Mouse (Mus musculus) stomach, embryonic 15.5 days (tissue): ENCODE results near the gene Socs4. TPM values are rescaled to one million over a fixed set of nuclear protein-coding genes. Genes with fewer than 3 reads are reported as not detected.

ENCODE experiments used
- ATAC-seq: fragments of 200-750 bp; cut with Nextera tagmentation; 2 replicates; pipeline ENCODE4 v1.8.0; 2017; ENCODE audit warnings: low read depth, moderate number of reproducible peaks, moderate TSS enrichment; ENCODE audit not compliant: insufficient read depth, low FRiP score
- H3K27ac ChIP-seq: fragments of 300-500 bp; sonication (generic); 2 replicates; pipeline ENCODE4 v1.5.1; 2015; ENCODE audit warnings: mild to moderate bottlenecking, inconsistent platforms
- H3K27me3 ChIP-seq: fragments of 300-500 bp; sonication (generic); replicated peaks from 2 replicates; pipeline ENCODE4 v1.6.1; 2015; ENCODE audit warnings: inconsistent platforms
- H3K36me3 ChIP-seq: fragments of 300-500 bp; sonication (generic); 2 replicates; pipeline ENCODE4 v1.6.1; 2015; ENCODE audit warnings: inconsistent platforms
- H3K4me1 ChIP-seq: fragments of 300-500 bp; sonication (generic); 2 replicates; pipeline ENCODE4 v1.6.1; 2015; ENCODE audit warnings: inconsistent platforms
- H3K4me2 ChIP-seq: fragments of 300-500 bp; sonication (generic); 2 replicates; pipeline ENCODE4 v1.6.1; 2015; ENCODE audit warnings: mild to moderate bottlenecking, inconsistent platforms
- H3K4me3 ChIP-seq: fragments of 300-500 bp; sonication (generic); replicated peaks from 2 replicates; pipeline ENCODE4 v1.5.1; 2015; ENCODE audit warnings: inconsistent platforms
- H3K9ac ChIP-seq: fragments of 300-500 bp; sonication (generic); 2 replicates; pipeline ENCODE4 v1.6.1; 2015; ENCODE audit warnings: inconsistent platforms
- H3K9me3 ChIP-seq: fragments of 300-500 bp; sonication (generic); 2 replicates; pipeline ENCODE4 v1.6.1; 2016; ENCODE audit warnings: inconsistent platforms
- WGBS: fragments of 180-500 bp; shearing (Covaris S2); methylation state at CpG from one replicate; pipeline ENCODE4 v1.1.7; 2015; 5-methylcytosine and 5-hydroxymethylcytosine counted together
- polyA plus RNA-seq: library from polyadenylated mRNA; unstranded; fragments of >200 nt; fragmentation: Nextera tagmentation; extraction: Ambion mirVana; gene quantifications from 2 replicates; pipeline ENCODE4 v1.2.1, GENCODE M21; 2015

Gene Socs4
- polyA plus RNA-seq, 1 experiment from 2014 or later: 3.6 TPM

- no peak overlapping the region for H3K27ac ChIP-seq
Measured at GRCm38 (mm10) chr14:47291772-47292171, 15.0 kb downstream of the Socs4 start.

GRCm38 (mm10) chr14:47294136-47294535 lies 17.4 kb downstream of the Socs4 start:
- Histone ChIP-seq H3K27ac (no peak overlapping the region), H3K9me3 (no peaks in the 10 kb centered on the region), H3K4me2 (no peak overlapping the region), H3K9ac (no peak overlapping the region), H3K4me1 (0 out of 2 replicates have a peak, but pooled peaks cover 7% of the 10 kb centered on the region), H3K27me3 (no peaks in the 10 kb centered on the region), H3K36me3 (0 out of 2 replicates have a peak, but pooled peaks cover 5% of the 10 kb centered on the region), H3K4me3 (no peak overlapping the region)
- 37% methylated on average over 4 of the region's 4 CpGs for WGBS
- no peak for ATAC-seq

More at GRCm38 (mm10) chr14:47291772-47292171, 15.0 kb downstream of the Socs4 start:
- H3K9ac ChIP-seq: no peak overlapping the region
- H3K4me3 ChIP-seq: no peak overlapping the region
- WGBS: 73% methylated on average over 1 of the region's 1 CpGs
- no peaks in the 10 kb centered on the region for H3K4me1 ChIP-seq
- no peaks in the 10 kb centered on the region for H3K27me3 ChIP-seq
- H3K4me2 ChIP-seq: no peak overlapping the region
- H3K9me3 ChIP-seq: no peaks in the 10 kb centered on the region
- no peak for ATAC-seq
- 0 out of 2 replicates have a peak, but pooled peaks cover 5% of the 10 kb centered on the region for H3K36me3 ChIP-seq

GRCm38 (mm10) chr14:47296232-47296631 lies 19.5 kb downstream of the Socs4 start:
- Histone ChIP-seq H3K27me3 (no peaks in the 10 kb centered on the region), H3K4me3 (no peak overlapping the region), H3K9ac (no peak overlapping the region), H3K4me1 (peaks cover 17% of the 10 kb centered on the region; the same call in 1 of the 2 replicates), H3K4me2 (no peak overlapping the region), H3K9me3 (no peaks in the 10 kb centered on the region), H3K36me3 (no peaks in the 10 kb centered on the region), H3K27ac (peak overlapping the region; percentile 48; the same call in 1 of the 2 replicates)
- ATAC-seq: no peak
- 47% methylated on average over 2 of the region's 2 CpGs for WGBS

- Histone ChIP-seq H3K4me2 (peak within 1 kb of the TSS; percentile 57), H3K9me3 (no peaks in the 10 kb centered on the region), H3K36me3 (no peaks in the 10 kb centered on the region), H3K4me3 (peak within 1 kb of the TSS; percentile 98), H3K9ac (peak within 1 kb of the TSS; percentile 95), H3K27me3 (no peaks in the 10 kb centered on the region), H3K4me1 (peaks cover 17% of the 10 kb centered on the region; the same call in 1 of the 2 replicates), H3K27ac (peak within 1 kb of the TSS; percentile 95)
- under 1% methylated on average over 34 of the region's 34 CpGs for WGBS
- peak; percentile 84 for ATAC-seq
Measured at GRCm38 (mm10) chr14:47297785-47298407, 21.2 kb downstream of the Socs4 start, which contains the start of gene Mapk1ip1l. TSS of gene Mapk1ip1l (plus strand) at chr14:47298266.

- peak overlapping the region; percentile 95 for H3K9ac ChIP-seq
- no peaks in the 10 kb centered on the region for H3K9me3 ChIP-seq
- H3K4me2 ChIP-seq: peak overlapping the region; percentile 57
- peak overlapping the region; percentile 95 for H3K27ac ChIP-seq
- peaks cover 17% of the 10 kb centered on the region; the same call in 1 of the 2 replicates for H3K4me1 ChIP-seq
- no peaks in the 10 kb centered on the region for H3K36me3 ChIP-seq
- peak; percentile 29; the same call in 1 of the 2 replicates for ATAC-seq
- peak overlapping the region; percentile 98 for H3K4me3 ChIP-seq
- H3K27me3 ChIP-seq: no peaks in the 10 kb centered on the region
- WGBS: under 1% methylated on average over 32 of the region's 38 CpGs
Measured at GRCm38 (mm10) chr14:47298408-47298792, 21.7 kb downstream of the Socs4 start.

GRCm38 (mm10) chr14:47298819-47299261 lies 22.1 kb downstream of the Socs4 start:
- peak overlapping the region; percentile 57 for H3K4me2 ChIP-seq
- peak; percentile 32; the same call in 1 of the 2 replicates for ATAC-seq
- no peaks in the 10 kb centered on the region for H3K36me3 ChIP-seq
- peak overlapping the region; percentile 98 for H3K4me3 ChIP-seq
- peak overlapping the region; percentile 95 for H3K27ac ChIP-seq
- WGBS: under 1% methylated on average over 15 of the region's 15 CpGs
- peaks cover 17% of the 10 kb centered on the region; the same call in 1 of the 2 replicates for H3K4me1 ChIP-seq
- H3K27me3 ChIP-seq: no peaks in the 10 kb centered on the region
- no peaks in the 10 kb centered on the region for H3K9me3 ChIP-seq
- H3K9ac ChIP-seq: peak overlapping the region; percentile 95

GRCm38 (mm10) chr14:47302885-47303680 lies 26.4 kb downstream of the Socs4 start:
- H3K4me1 ChIP-seq: peaks cover 10% of the 10 kb centered on the region; the same call in 1 of the 2 replicates
- no peak overlapping the region for H3K4me2 ChIP-seq
- 74% methylated on average over 14 of the region's 14 CpGs for WGBS
- H3K9ac ChIP-seq: no peak overlapping the region
- H3K27ac ChIP-seq: no peak overlapping the region
- no peak overlapping the region for H3K4me3 ChIP-seq
- H3K27me3 ChIP-seq: no peaks in the 10 kb centered on the region
- H3K36me3 ChIP-seq: no peaks in the 10 kb centered on the region
- no peak for ATAC-seq
- H3K9me3 ChIP-seq: no peaks in the 10 kb centered on the region

- H3K27me3 ChIP-seq: no peaks in the 10 kb centered on the region
- H3K36me3 ChIP-seq: peaks cover 5% of the 10 kb centered on the region; the same call in 1 of the 2 replicates
- no peak overlapping the region for H3K27ac ChIP-seq
- H3K4me3 ChIP-seq: no peak overlapping the region
- H3K4me2 ChIP-seq: no peak overlapping the region
- 89% methylated on average over 6 of the region's 6 CpGs for WGBS
- peaks cover 3% of the 10 kb centered on the region; the same call in 1 of the 2 replicates for H3K4me1 ChIP-seq
- H3K9me3 ChIP-seq: no peaks in the 10 kb centered on the region
- no peak for ATAC-seq
- no peak overlapping the region for H3K9ac ChIP-seq
Measured at GRCm38 (mm10) chr14:47304814-47305405, 28.2 kb downstream of the Socs4 start.

GRCm38 (mm10) chr14:47305933-47306332 lies 29.2 kb downstream of the Socs4 start:
- Histone ChIP-seq H3K4me3 (no peak overlapping the region), H3K9ac (no peak overlapping the region), H3K36me3 (peaks cover 15% of the 10 kb centered on the region), H3K4me1 (no peaks in the 10 kb centered on the region), H3K9me3 (no peaks in the 10 kb centered on the region), H3K4me2 (no peak overlapping the region), H3K27ac (no peak overlapping the region), H3K27me3 (no peaks in the 10 kb centered on the region)
- 66% methylated on average over 4 of the region's 4 CpGs for WGBS
- no peak for ATAC-seq

GRCm38 (mm10) chr14:47307669-47308068 lies 30.9 kb downstream of the Socs4 start:
- no peak overlapping the region for H3K4me3 ChIP-seq
- H3K27ac ChIP-seq: no peak overlapping the region
- WGBS: 72% methylated on average over 3 of the region's 3 CpGs
- H3K36me3 ChIP-seq: peaks cover 21% of the 10 kb centered on the region
- H3K9me3 ChIP-seq: no peaks in the 10 kb centered on the region
- ATAC-seq: no peak
- no peaks in the 10 kb centered on the region for H3K27me3 ChIP-seq
- H3K4me2 ChIP-seq: no peak overlapping the region
- no peak overlapping the region for H3K9ac ChIP-seq
- no peaks in the 10 kb centered on the region for H3K4me1 ChIP-seq

- H3K36me3 ChIP-seq: peaks cover 27% of the 10 kb centered on the region
- H3K9ac ChIP-seq: no peak overlapping the region
- H3K4me1 ChIP-seq: no peaks in the 10 kb centered on the region
- no peak overlapping the region for H3K4me2 ChIP-seq
- ATAC-seq: no peak
- H3K27me3 ChIP-seq: no peaks in the 10 kb centered on the region
- H3K9me3 ChIP-seq: no peaks in the 10 kb centered on the region
- WGBS: 85% methylated on average over 1 of the region's 1 CpGs
- no peak overlapping the region for H3K27ac ChIP-seq
- H3K4me3 ChIP-seq: no peak overlapping the region
Measured at GRCm38 (mm10) chr14:47309061-47309460, 32.3 kb downstream of the Socs4 start.
